In the genomic region with DNA sequence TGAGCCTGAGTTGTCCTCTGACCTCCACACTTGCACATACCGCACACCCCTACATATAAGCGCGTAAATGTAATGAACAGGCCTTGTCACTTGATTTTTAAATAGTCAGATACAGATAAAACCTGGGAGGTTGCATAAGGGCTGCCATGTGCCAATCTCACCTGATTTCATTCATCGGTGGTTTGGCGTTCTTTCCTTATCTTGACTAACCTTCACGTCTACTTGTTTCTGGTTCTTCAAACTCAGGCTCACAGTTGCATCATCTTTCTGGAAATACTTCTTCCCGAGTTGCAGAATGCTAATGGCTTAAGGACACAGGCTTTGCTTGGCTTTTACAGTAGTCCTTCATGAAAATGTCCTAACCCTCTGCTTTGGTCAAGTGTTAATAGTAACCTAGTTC, we compare ENCODE assay signal across 18 mouse cellular contexts.
A peak's percentile ranks its signal among the peaks of the same experiment; 100 is the strongest.
DNase-seq lines count a peak whose midpoint lies in the region; TF ChIP-seq lines count a peak whose summit lies in the region.
"Had no signal": no experiment of that assay in that cellular context is flagged by ENCODE, and none has a peak within 500 bp of the region (broad histone marks: within the 10 kb centered on the region; RNA-seq: fewer than 3 reads in every experiment).

No protein-coding gene starts in this region.

- TF ChIP-seq CTCF in liver, adult 2 months (IDR thresholded peaks at IDR 0.05; ENCODE audit: low read depth, low read length), result no peak

- H3K36me3 ChIP-seq in liver, adult 2 months (ENCODE audit: control insufficient read depth, insufficient read depth, low read length), result peaks cover 13% of the 10 kb centered on the region
- H3K36me3 ChIP-seq: hindbrain, embryonic 12.5 days; hindbrain, embryonic 15.5 days had no signal

- H3K27me3 ChIP-seq in liver, adult 2 months (ENCODE audit: control insufficient read depth, insufficient read depth, low read length), result no peaks in the 10 kb centered on the region
- H3K27me3 ChIP-seq: hindbrain, embryonic 12.5 days; hindbrain, embryonic 15.5 days had no signal

- H3K4me1 ChIP-seq in liver, adult 2 months (ENCODE audit: control insufficient read depth, insufficient read depth, low read length), result peaks cover 11% of the 10 kb centered on the region
- H3K4me1 ChIP-seq: hindbrain, embryonic 12.5 days; hindbrain, embryonic 15.5 days had no signal

- no peak overlapping the region for H3K4me3 ChIP-seq in liver, adult 2 months (ENCODE audit: insufficient read depth, low read depth, low read length)
- H3K4me3 ChIP-seq: gastrocnemius, adult 2 months; hindbrain, embryonic 12.5 days; hindbrain, embryonic 15.5 days had no signal

- H3K79me2 ChIP-seq in liver, adult 2 months (ENCODE audit: control insufficient read depth, insufficient read depth, low read length), result no peaks in the 10 kb centered on the region

- intact Hi-C loops in left cerebral cortex, postnatal 10 days (cut with DNase I), result no loop called here

- 45% methylated on average over 7 of the region's 7 CpGs for WGBS in liver, adult 2 months

- H3K9ac ChIP-seq in liver, adult 2 months (ENCODE audit: low read depth, low read length), result no peak overlapping the region
- H3K9ac ChIP-seq: forebrain, postnatal 0 days; hindbrain, embryonic 12.5 days; hindbrain, embryonic 15.5 days had no signal

- peak; percentile 54 for DNase-seq in liver, adult 2 months (ENCODE audit: extremely low read depth, low read depth, low spot score)
- no peak for DNase-seq in liver
- DNase-seq in lung, postnatal 36 days, result peak; percentile 37
- no peak for DNase-seq in lung, postnatal 10 days
- peak; percentile 70 for DNase-seq in gonadal fat pad, adult 2 months (ENCODE audit: low read depth)
- no peak for DNase-seq in spleen, adult 18-20 months
- DNase-seq in left cerebral cortex, postnatal 10 days (ENCODE audit: extremely low spot score in 1 of 2, low spot score in 2 of 2), result no peak
- DNase-seq: adrenal gland, adult 8-10 months; adrenal gland, postnatal 25 days; cerebellum, adult 18-20 months; cerebellum, adult 9-10 months; cerebellum, postnatal 14 days; forebrain, postnatal 0 days; gastrocnemius, adult 2 months; gastrocnemius, postnatal 14 days; heart, adult 18-20 months had no signal

- TF ChIP-seq POLR2A in liver, adult 2 months (IDR thresholded peaks at IDR 0.05; ENCODE audit: extremely low read depth, insufficient read depth, low read length), result no peak

- H3K27ac ChIP-seq in liver, adult 2 months (replicated peaks; ENCODE audit: insufficient read depth, low read depth, low read length), result no peak overlapping the region
- H3K27ac ChIP-seq: gastrocnemius, adult 2 months; hindbrain, embryonic 12.5 days; hindbrain, embryonic 15.5 days had no signal

Comparison
In these comparisons a context has a peak if more than half of its experiments do, and no peak if none do; other contexts are left out.
1. DNase-seq: peak in liver, adult 2 months (single experiment), lung, postnatal 36 days (single experiment) and gonadal fat pad, adult 2 months (single experiment); none in liver (single experiment), lung, postnatal 10 days (single experiment), spleen, adult 18-20 months (0 of 2) and left cerebral cortex, postnatal 10 days (0 of 2).